Mouse (Mus musculus) testis, adult 2 months (tissue): ENCODE data around the gene Adcy1. TPM values are rescaled to one million over a fixed set of nuclear protein-coding genes. Genes with fewer than 3 reads are reported as not detected.

ENCODE experiments used
- H3K27ac ChIP-seq: fragments of 200-500 bp; 2 replicates; pipeline ENCODE4 v1.5.1; 2012; ENCODE audit warnings: low read depth, low read length; ENCODE audit not compliant: control insufficient read depth, insufficient read depth
- H3K27me3 ChIP-seq: fragments of 200-500 bp; 2 replicates; pipeline ENCODE4 v1.6.1; 2012; ENCODE audit warnings: mild to moderate bottlenecking, low read length, moderate library complexity; ENCODE audit not compliant: control insufficient read depth, insufficient read depth
- H3K36me3 ChIP-seq: fragments of 200-500 bp; 2 replicates; pipeline ENCODE4 v1.6.1; 2012; ENCODE audit warnings: mild to moderate bottlenecking, low read length; ENCODE audit not compliant: control insufficient read depth, insufficient read depth
- H3K4me1 ChIP-seq: fragments of 200-500 bp; 2 replicates; pipeline ENCODE4 v1.6.1; 2012; ENCODE audit warnings: low read length; ENCODE audit not compliant: control insufficient read depth, insufficient read depth
- H3K4me3 ChIP-seq: fragments of 200-500 bp; 2 replicates; pipeline ENCODE4 v1.5.1; 2012; ENCODE audit warnings: low read depth, mild to moderate bottlenecking, low read length, moderate library complexity, mixed read lengths; ENCODE audit not compliant: control insufficient read depth
- CTCF ChIP-seq: fragments of 200-500 bp; IDR thresholded peaks from 2 replicates; pipeline ENCODE4 v1.5.1; 2012; ENCODE audit warnings: low read depth, mild to moderate bottlenecking, inconsistent platforms, low read length, moderate library complexity; ENCODE audit not compliant: control insufficient read depth, insufficient read depth, insufficient replicate concordance
- POLR2A ChIP-seq: fragments of 200-500 bp; IDR thresholded peaks from 2 replicates; pipeline ENCODE4 v1.6.1; 2012; ENCODE audit warnings: low read depth, mild to moderate bottlenecking, inconsistent platforms, low read length, moderate library complexity; ENCODE audit not compliant: control insufficient read depth
- polyA plus RNA-seq: library from polyadenylated mRNA; depleted of rRNA; stranded (reverse); fragments of >200 nt; gene quantifications from 2 replicates; pipeline ENCODE4 v1.2.3, GENCODE M21; 2012

The Adcy1 gene
- polyA plus RNA-seq, 1 experiment = 0.47 TPM

DNA sequence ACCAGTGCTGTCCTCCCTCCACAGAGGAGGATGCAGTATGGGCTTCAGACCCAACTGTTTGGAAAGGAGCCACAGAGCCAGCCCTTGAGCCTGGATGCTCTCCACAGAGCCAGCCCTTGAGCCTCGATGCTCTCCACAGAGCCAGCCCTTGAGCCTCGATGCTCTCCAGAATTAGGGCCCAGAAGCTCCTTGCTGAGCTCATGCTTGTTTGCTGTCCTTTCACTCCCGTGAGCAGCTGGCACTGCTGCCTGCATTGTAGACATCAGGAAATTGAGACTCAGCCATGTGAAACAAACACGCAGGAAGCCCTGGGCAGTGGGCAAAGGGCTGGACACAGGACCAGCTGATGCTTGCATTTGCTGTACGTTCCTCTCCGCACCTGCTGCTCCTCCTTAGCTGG, 38.4 kb downstream of the Adcy1 start:
- H3K36me3 ChIP-seq = no peaks in the 10 kb centered on the region
- no peaks in the 10 kb centered on the region; the same call in 1 of the 2 replicates for H3K4me1 ChIP-seq
- no peak overlapping the region for H3K27ac ChIP-seq
- no peaks in the 10 kb centered on the region for H3K27me3 ChIP-seq
- no peak overlapping the region for H3K4me3 ChIP-seq
- TF ChIP-seq POLR2A = no peak
- no peak for TF ChIP-seq CTCF

DNA sequence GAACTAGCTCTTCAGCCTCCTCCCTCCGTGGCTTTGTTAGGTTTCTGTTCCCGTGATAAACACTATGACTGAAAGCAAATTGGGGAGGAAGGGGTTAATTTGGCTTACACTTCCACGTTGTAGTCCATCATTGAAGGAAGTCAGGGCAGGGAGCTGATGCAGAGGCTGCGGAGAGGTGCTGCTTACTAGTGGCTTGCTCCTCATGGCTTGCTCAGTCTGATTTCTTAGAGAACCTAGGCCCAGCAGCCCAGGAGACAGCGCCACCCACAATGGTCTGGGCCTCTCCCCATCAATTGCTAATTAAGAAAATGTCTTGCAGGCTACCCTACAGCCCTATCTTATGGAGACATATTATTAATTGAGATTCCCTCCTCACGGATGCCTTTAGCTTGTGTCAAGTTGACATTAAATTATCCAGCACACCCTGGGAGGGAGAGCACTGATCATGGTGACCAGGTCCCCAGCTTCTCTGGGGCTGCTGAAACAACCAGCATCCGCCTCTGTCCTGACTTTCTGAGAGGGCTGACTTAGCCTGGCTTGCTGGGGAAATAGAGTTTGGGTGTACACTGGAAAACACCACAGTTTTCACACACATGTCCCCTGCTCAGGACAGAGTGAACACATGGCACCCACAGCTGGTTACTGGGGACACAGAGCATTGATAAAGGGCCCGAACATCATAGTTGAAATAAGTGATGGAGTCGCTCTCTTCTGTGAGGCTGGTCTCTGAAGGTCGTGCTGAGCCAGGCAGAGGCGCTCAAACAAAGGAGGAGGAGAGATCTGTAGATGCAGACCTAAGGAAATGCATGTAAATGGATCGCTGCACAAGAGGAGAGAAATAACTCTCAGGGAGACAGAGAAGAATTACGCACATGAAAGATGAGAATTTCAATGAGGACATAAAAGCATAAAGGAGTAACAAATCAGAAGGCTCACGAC, 39.2 kb downstream of the Adcy1 start:
- no peaks in the 10 kb centered on the region; the same call in 1 of the 2 replicates for H3K4me1 ChIP-seq
- no peaks in the 10 kb centered on the region for H3K27me3 ChIP-seq
- H3K27ac ChIP-seq = no peak overlapping the region
- no peak for TF ChIP-seq POLR2A
- no peak for TF ChIP-seq CTCF
- no peaks in the 10 kb centered on the region for H3K36me3 ChIP-seq
- no peak overlapping the region for H3K4me3 ChIP-seq

DNA sequence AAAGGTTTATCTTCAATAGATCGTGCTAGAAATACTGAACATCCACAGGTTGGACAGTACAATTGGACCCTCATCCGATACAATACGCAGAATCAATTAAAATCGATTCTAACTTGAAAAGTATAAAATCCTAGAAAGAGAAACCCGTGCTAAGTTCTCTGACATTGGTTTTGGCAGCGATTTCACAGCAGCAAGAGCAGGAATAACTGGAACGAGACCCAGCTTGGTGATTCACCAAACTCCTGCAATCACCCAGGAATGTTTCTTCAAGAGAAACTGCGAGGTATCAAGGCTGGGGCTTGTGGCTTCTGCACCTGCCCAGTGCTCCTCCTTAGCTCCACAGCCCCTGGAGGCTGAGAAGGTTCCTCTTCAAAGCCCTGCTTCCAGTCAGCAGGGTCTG, 42.0 kb downstream of the Adcy1 start:
- Histone ChIP-seq H3K27me3 (no peaks in the 10 kb centered on the region), H3K4me1 (no peaks in the 10 kb centered on the region; the same call in 1 of the 2 replicates), H3K27ac (no peak overlapping the region), H3K36me3 (no peaks in the 10 kb centered on the region), H3K4me3 (no peak overlapping the region)
- TF ChIP-seq POLR2A (no peak), CTCF (no peak)

DNA sequence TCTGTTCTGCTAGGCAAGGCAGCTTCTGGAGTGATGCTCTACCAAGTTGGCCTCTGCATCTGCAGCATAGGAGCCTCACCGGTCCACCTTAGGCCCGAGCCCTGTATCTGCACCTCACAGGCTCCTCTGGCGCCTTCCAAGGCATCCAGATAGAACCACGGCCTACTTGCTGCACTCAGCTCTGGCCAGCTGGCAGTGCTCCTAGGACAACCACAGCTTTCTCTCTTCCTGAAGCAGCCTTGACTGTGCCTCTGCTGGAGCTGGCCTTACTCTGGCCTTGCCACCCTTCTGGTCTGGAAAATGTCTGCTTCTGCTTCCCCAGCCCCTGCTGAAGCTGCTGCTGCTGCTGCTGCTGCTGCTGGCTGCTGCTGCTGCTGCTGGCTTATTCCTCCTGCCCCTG, 45.8 kb downstream of the Adcy1 start:
- Histone ChIP-seq H3K27ac (no peak overlapping the region), H3K36me3 (no peaks in the 10 kb centered on the region), H3K4me3 (no peak overlapping the region), H3K27me3 (no peaks in the 10 kb centered on the region), H3K4me1 (no peaks in the 10 kb centered on the region)
- no peak for TF ChIP-seq CTCF
- TF ChIP-seq POLR2A = no peak

DNA sequence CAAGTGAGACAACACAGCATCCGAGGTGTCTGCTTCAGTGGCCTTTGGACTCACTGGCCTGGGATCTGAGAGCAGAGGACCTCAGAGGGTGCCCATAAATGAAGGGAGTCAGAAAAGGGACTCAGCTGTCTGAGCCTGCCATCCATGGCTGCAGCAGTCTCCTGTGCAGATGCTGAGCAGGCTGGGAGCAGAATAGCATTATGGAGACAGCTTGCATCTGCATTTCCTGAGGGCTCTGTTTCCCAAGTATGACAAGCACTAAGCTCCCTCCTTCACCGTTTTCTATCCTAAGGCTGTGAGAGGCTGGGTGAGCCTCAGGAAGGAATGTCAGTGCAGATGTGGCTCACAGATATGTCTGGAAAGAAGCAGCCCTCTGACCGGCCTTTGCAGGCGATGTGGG, 49.8 kb downstream of the Adcy1 start:
- TF ChIP-seq CTCF (no peak), POLR2A (no peak)
- H3K27ac ChIP-seq = no peak overlapping the region
- no peak overlapping the region for H3K4me3 ChIP-seq
- H3K36me3 ChIP-seq = no peaks in the 10 kb centered on the region
- no peaks in the 10 kb centered on the region for H3K4me1 ChIP-seq
- H3K27me3 ChIP-seq = no peaks in the 10 kb centered on the region

DNA sequence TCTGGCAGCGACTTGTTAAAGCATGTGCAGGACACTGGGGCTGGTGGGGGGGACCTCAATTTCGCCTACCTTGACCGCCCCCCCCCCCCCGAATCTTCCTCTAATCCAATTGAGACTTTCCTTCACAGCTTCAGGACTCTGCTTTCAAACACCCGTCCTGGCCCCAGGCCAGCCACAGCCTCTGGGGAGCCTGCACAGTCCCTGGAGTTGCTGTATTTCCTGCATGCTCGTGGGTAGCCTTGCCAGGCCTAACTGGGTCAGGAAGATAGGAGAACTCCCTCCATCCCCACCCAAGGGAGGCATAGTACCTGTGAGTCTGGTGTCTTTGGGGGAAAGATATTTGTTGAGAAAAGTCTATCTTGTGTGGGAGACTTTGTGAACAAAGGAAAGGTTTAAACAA, 50.4 kb downstream of the Adcy1 start:
- Histone ChIP-seq H3K4me3 (no peak overlapping the region), H3K4me1 (no peaks in the 10 kb centered on the region), H3K27ac (no peak overlapping the region)

DNA sequence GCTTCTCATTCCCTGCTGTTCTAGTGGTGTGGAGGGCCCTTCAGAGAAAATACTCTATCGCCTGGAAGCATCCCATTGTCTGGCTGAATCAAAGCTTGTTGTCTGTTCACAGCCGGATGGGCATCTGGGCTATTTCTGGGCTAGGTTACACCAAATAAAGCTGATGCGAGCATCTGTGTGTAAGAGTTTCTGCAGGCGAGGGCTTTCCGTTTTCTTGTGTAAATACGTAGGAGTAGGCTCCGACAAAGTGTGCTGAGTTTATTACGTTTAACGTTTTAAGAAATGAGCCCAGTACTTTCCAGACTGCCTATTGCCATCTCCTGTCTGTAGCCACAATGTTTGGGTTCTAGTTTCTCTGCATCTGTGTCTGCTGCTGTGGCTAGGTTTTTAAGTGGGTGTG, 51.0 kb downstream of the Adcy1 start:
- Histone ChIP-seq H3K36me3 (no peaks in the 10 kb centered on the region), H3K4me1 (no peaks in the 10 kb centered on the region), H3K4me3 (no peak overlapping the region), H3K27ac (no peak overlapping the region), H3K27me3 (no peaks in the 10 kb centered on the region)
- TF ChIP-seq POLR2A = no peak
- no peak for TF ChIP-seq CTCF

More for the DNA sequence above, 50.4 kb downstream of the Adcy1 start:
- no peak for TF ChIP-seq POLR2A
- TF ChIP-seq CTCF = no peak
- Histone ChIP-seq H3K27me3 (no peaks in the 10 kb centered on the region), H3K36me3 (no peaks in the 10 kb centered on the region)

DNA sequence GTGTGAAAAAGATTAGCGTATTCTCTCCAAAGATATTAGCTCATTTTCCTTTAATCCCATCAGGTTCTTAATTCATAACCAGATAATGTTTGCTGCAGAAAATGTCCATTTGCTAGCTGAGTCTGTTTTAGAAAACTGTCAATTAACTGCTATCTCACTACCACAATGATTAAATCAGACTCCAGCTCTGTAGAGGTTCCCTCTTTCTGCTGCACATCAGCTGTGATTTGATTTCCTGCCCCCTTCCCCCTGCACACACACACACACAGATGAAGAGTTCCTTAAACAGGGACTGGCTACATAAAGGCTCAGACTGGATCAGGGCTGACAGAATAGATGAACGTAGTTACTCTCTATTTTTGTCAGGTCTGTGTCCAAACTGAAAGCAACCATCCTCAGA, 53.4 kb downstream of the Adcy1 start:
- Histone ChIP-seq H3K27ac (no peak overlapping the region), H3K36me3 (no peaks in the 10 kb centered on the region), H3K27me3 (no peaks in the 10 kb centered on the region), H3K4me1 (no peaks in the 10 kb centered on the region), H3K4me3 (no peak overlapping the region)
- TF ChIP-seq CTCF (no peak), POLR2A (no peak)
